In the genomic region with DNA sequence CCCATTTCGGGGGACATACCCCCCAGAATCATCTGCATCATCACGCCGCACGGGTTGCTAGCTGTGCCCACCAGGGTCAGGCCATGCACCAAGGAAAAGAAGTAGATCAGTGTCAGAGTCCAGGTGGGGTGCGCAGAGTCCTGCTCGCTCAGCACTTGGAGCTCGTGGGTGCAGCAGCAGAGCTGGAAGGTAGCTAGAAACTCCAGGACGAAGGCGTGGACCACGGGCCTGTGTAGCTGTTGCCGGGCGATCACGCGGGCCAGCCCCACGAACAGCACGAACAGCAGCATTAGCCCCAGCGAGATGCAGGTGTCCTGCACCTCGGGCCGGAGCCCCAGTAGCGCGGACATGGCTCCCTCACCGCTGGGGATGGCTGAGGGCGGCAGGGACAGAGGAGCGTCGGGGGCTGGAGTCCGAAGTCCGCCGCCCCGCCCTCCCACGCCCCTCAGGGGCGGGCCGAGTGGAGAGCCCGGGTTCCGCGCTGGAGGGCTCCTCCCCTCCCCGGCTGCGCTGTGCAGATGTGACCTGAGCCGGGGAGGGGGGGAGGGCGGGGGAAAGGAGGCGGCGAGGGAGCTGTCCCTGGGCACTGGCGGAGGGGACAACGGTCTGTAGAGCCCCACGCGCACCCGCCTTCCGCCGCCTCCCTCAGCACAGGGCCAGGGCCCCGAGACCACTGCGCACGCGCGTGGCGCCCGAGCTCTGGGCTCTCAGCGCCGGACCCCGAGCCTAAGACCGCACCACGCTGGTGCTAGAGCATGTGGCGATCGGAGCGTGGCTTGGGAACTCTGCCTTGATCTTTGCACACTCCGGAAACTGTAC, we compare ENCODE assay signal across 8 mouse cellular contexts. TPM values are rescaled to one million over a fixed set of nuclear protein-coding genes. Genes with fewer than 3 reads are reported as not detected.
A peak's percentile ranks its signal among the peaks of the same experiment; 100 is the strongest.
DNase-seq lines count a peak whose midpoint lies in the region; ATAC-seq lines count a peak whose summit lies in the region.

A gene (minus strand): TSS at position 652 of the 819 bp plus-strand sequence.

- intact Hi-C loops in gastrocnemius, postnatal 14 days (cut with DNase I; ENCODE audit: low total_unique reads), result no loop called here
- intact Hi-C loops in left cerebral cortex, postnatal 14 days (cut with DNase I), result no loop called here

- ATAC-seq in megakaryocyte-erythroid progenitor cell, adult 5-6 weeks (replicated peaks; ENCODE audit: low FRiP score, low TSS enrichment, poor library complexity, severe bottlenecking), result peak; percentile 68

- DNase-seq in adrenal gland, adult 18-20 months (ENCODE audit: low spot score in 2 of 2), result peak; percentile 86 to 88
- DNase-seq in embryo, embryonic 10 days (ENCODE audit: low spot score), result peak; percentile 89
- DNase-seq in gastrocnemius, postnatal 14 days, result peak; percentile 87
- peak; percentile 79 for DNase-seq in induced T-regulatory cell, adult 2 months (ENCODE audit: low read depth)
- DNase-seq in left cerebral cortex, postnatal 14 days (ENCODE audit: low spot score in 2 of 2), result peak; percentile 39 to 70
- peak; percentile 84 for DNase-seq in right cerebral cortex, postnatal 25 days
- peak; percentile 75 to 84 for DNase-seq in urinary bladder, postnatal 4 days (ENCODE audit: low spot score in 2 of 2)

RNA-seq across cellular contexts. Expression of the gene that starts here (rescaled TPM):
- total RNA-seq in adrenal gland, adult 18-20 months (2021), result 1 to 10 TPM; 2.8 to 3.8 TPM
- total RNA-seq in gastrocnemius, postnatal 14 days (2021), result 1 to 10 TPM; 1.6 to 1.8 TPM
- 10 to 100 TPM; 22.9 to 23.6 TPM for total RNA-seq in left cerebral cortex, postnatal 14 days (2021)
- total RNA-seq in megakaryocyte-erythroid progenitor cell, adult 5-6 weeks (2014; fragmentation: Nextera tagmentation), result 16.4 and 23.0 TPM in 2 replicates
- 6.9 and 8.5 TPM in 2 replicates for total RNA-seq in megakaryocyte-erythroid progenitor cell, adult 5-6 weeks (2017)

Comparison
In these comparisons a context has a peak if more than half of its experiments do, and no peak if none do; other contexts are left out.
1. Peak in every context shown above with its lines: DNase-seq and ATAC-seq.